Mouse (Mus musculus) C2C12 (cell line): ENCODE measurements around the gene Frmpd4.

Source experiments
- CEBPB ChIP-seq: IDR thresholded peaks from one replicate; pipeline ENCODE4 v1.6.1; 2011; ENCODE audit warnings: low read depth, mild to moderate bottlenecking, control low read depth, moderate library complexity
- CTCF ChIP-seq: IDR thresholded peaks from one replicate; pipeline ENCODE4 v1.5.1; 2011; ENCODE audit not compliant: control insufficient read depth, insufficient read depth, insufficient read length
- MAX ChIP-seq: IDR thresholded peaks from one replicate; pipeline ENCODE4 v1.6.1; 2011; ENCODE audit warnings: mild to moderate bottlenecking, control low read depth
- MYOG ChIP-seq: IDR thresholded peaks from one replicate; pipeline ENCODE4 v1.6.1; 2011; ENCODE audit not compliant: control insufficient read depth, insufficient read length; ENCODE audit errors: extremely low read depth
- USF1 ChIP-seq: IDR thresholded peaks from one replicate; pipeline ENCODE4 v1.6.1; 2011; ENCODE audit warnings: low read depth, mild to moderate bottlenecking, control low read depth, moderate library complexity

DNA sequence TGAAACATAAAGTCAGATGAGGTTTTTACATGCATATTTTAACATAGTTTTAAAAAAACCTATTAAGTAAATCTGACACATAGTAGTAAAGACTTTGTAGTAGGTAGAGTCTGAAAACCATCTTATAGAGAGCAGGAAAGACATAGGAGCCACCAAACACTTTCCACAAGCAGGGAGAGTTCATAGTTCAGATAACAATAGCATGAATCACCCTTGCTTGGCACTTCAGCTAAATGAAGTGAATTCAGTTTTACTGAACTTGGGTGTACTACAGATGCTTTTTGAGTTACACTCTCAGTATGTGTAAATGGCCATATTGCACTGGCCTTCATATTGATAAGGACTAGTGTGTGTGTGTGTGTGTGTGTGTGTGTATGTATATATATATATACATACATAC is 793.5 kb downstream of the Frmpd4 start:
- no peak for TF ChIP-seq MYOG
- TF ChIP-seq CTCF = no peak
- no peak for TF ChIP-seq MAX
- no peak for TF ChIP-seq USF1
- no peak for TF ChIP-seq CEBPB
